Mouse (Mus musculus): ENCODE measurements around the gene Fam71a.

Gene Fam71a

DNA sequence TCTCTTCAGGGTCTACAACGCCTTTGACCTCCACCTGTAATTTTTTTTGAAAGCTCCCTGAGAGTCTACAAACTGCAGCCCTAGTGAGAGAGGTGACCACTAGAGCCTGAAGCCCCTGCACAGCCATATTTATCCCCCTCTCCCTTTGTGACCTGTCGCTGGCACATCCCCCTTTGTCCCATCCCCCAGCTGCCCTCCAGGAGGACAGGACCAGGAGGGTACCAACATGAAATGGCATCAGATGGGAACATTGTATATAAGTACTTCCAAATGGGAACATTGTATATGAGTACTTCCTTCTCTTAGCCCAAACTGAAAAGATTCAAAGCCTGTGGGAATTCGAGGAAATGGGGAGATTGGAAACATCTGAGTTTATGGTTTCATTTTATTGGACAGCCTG lies at the start of gene Fam71a:
Fam71a (minus strand) TSS at position 101 of the 400 bp plus-strand sequence.
- Histone ChIP-seq H3K27me3 (ENCODE audit: insufficient read depth, low read length) (no peaks in the 10 kb centered on the region), H3K36me3 (ENCODE audit: insufficient read depth, low read length) (no peaks in the 10 kb centered on the region), H3K4me1 (replicated peaks; ENCODE audit: low read depth, low read length) (no peaks in the 10 kb centered on the region)

GRCm38 (mm10) chr1:191211096-191211495 lies 46.5 kb upstream of the Fam71a start:
- H3K4me1 ChIP-seq (replicated peaks; ENCODE audit: low read depth, low read length) = 0 out of 2 replicates have a peak, but pooled peaks cover under 1% of the 10 kb centered on the region
- no peak for TF ChIP-seq NANOG (IDR thresholded peaks at IDR 0.05; ENCODE audit: borderline replicate concordance, low read length)
- TF ChIP-seq CTCF (conservative IDR thresholded peaks at IDR 0.05; ENCODE audit: low read length) = no peak
- no peak for TF ChIP-seq POU5F1 (IDR thresholded peaks at IDR 0.05; ENCODE audit: borderline replicate concordance, low read length)
- no peaks in the 10 kb centered on the region for H3K36me3 ChIP-seq (ENCODE audit: insufficient read depth, low read length)
- peaks cover 7% of the 10 kb centered on the region; the same call in 1 of the 2 replicates for H3K27me3 ChIP-seq (ENCODE audit: insufficient read depth, low read length)
- H3K9me3 ChIP-seq (ENCODE audit: low read length) = no peaks in the 10 kb centered on the region
- no peak overlapping the region for H3K4me3 ChIP-seq (replicated peaks; ENCODE audit: low read length)

More for the DNA sequence above, at the start of gene Fam71a:
- Histone ChIP-seq H3K9me3 (ENCODE audit: low read length) (peaks cover 39% of the 10 kb centered on the region), H3K4me3 (replicated peaks; ENCODE audit: low read length) (no peak within 1 kb of the TSS)
- TF ChIP-seq NANOG (IDR thresholded peaks at IDR 0.05; ENCODE audit: borderline replicate concordance, low read length) = no peak
- TF ChIP-seq CTCF (conservative IDR thresholded peaks at IDR 0.05; ENCODE audit: low read length) = no peak
- TF ChIP-seq POU5F1 (IDR thresholded peaks at IDR 0.05; ENCODE audit: borderline replicate concordance, low read length) = no peak

DNA sequence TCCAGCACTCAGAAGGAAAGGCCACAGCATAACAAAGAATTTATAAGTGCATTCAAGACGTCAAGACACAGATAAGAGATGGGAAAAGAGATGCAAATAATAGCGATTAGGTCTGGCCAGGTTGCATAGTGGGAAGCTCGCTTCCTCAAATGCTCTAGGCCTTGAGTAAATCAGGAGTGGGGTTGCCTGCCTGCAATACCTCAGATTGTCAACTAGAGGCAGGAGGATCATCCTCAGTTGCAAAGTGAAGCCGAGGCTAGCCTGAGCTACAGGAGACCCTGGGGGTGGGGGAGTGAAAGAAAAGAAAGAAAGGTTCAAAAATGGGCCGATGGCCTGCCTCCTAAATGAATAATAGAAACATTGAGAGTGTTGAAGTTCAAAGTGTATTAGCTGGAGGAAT lies 41.2 kb upstream of the Fam71a start:
- Histone ChIP-seq H3K36me3 (ENCODE audit: insufficient read depth, low read length) (no peaks in the 10 kb centered on the region), H3K4me1 (replicated peaks; ENCODE audit: low read depth, low read length) (no peaks in the 10 kb centered on the region), H3K4me3 (replicated peaks; ENCODE audit: low read length) (no peak overlapping the region), H3K9me3 (ENCODE audit: low read length) (peaks cover 6% of the 10 kb centered on the region; the same call in 1 of the 2 replicates), H3K27me3 (ENCODE audit: insufficient read depth, low read length) (peaks cover 11% of the 10 kb centered on the region)
- 0 out of 2 replicates have a peak, but pooled peaks have one; percentile 13 for TF ChIP-seq CTCF (conservative IDR thresholded peaks at IDR 0.05; ENCODE audit: low read length)
- no peak for TF ChIP-seq NANOG (IDR thresholded peaks at IDR 0.05; ENCODE audit: borderline replicate concordance, low read length)

GRCm38 (mm10) chr1:191204876-191205275 lies 40.3 kb upstream of the Fam71a start:
- no peak for TF ChIP-seq POU5F1 (IDR thresholded peaks at IDR 0.05; ENCODE audit: borderline replicate concordance, low read length)
- no peak for TF ChIP-seq NANOG (IDR thresholded peaks at IDR 0.05; ENCODE audit: borderline replicate concordance, low read length)
- TF ChIP-seq CTCF (conservative IDR thresholded peaks at IDR 0.05; ENCODE audit: low read length) = no peak
- no peaks in the 10 kb centered on the region for H3K36me3 ChIP-seq (ENCODE audit: insufficient read depth, low read length)
- no peaks in the 10 kb centered on the region for H3K4me1 ChIP-seq (replicated peaks; ENCODE audit: low read depth, low read length)

DNA sequence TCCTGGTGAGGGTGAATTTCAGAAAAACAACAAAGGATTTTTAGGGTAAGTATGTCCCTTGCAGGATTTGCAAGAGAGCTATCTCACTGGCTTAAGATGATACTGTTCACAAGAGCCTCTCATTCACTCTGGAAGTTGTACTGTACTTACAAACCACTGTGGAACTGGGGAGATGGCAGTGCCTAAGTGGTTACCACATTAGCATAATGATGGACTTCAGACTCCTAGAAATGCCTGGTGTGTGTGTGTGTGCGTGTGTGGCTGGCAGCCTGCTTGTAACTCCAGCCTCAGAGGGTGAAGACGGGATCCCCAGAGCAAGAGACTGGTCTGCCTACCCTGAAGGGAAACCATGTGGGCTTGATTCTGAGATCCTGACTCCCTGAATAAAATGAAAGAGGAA lies 38.9 kb upstream of the Fam71a start:
- Histone ChIP-seq H3K36me3 (ENCODE audit: insufficient read depth, low read length) (no peaks in the 10 kb centered on the region), H3K4me3 (replicated peaks; ENCODE audit: low read length) (no peak overlapping the region), H3K27me3 (ENCODE audit: insufficient read depth, low read length) (peaks cover 13% of the 10 kb centered on the region), H3K4me1 (replicated peaks; ENCODE audit: low read depth, low read length) (no peaks in the 10 kb centered on the region), H3K9me3 (ENCODE audit: low read length) (peaks cover 6% of the 10 kb centered on the region; the same call in 1 of the 2 replicates)
- no peak for TF ChIP-seq CTCF (conservative IDR thresholded peaks at IDR 0.05; ENCODE audit: low read length)
- no peak for TF ChIP-seq NANOG (IDR thresholded peaks at IDR 0.05; ENCODE audit: borderline replicate concordance, low read length)
- no peak for TF ChIP-seq POU5F1 (IDR thresholded peaks at IDR 0.05; ENCODE audit: borderline replicate concordance, low read length)

More at GRCm38 (mm10) chr1:191204876-191205275, 40.3 kb upstream of the Fam71a start:
- H3K9me3 ChIP-seq (ENCODE audit: low read length) = peaks cover 6% of the 10 kb centered on the region; the same call in 1 of the 2 replicates
- no peak overlapping the region for H3K4me3 ChIP-seq (replicated peaks; ENCODE audit: low read length)
- H3K27me3 ChIP-seq (ENCODE audit: insufficient read depth, low read length) = peaks cover 11% of the 10 kb centered on the region

DNA sequence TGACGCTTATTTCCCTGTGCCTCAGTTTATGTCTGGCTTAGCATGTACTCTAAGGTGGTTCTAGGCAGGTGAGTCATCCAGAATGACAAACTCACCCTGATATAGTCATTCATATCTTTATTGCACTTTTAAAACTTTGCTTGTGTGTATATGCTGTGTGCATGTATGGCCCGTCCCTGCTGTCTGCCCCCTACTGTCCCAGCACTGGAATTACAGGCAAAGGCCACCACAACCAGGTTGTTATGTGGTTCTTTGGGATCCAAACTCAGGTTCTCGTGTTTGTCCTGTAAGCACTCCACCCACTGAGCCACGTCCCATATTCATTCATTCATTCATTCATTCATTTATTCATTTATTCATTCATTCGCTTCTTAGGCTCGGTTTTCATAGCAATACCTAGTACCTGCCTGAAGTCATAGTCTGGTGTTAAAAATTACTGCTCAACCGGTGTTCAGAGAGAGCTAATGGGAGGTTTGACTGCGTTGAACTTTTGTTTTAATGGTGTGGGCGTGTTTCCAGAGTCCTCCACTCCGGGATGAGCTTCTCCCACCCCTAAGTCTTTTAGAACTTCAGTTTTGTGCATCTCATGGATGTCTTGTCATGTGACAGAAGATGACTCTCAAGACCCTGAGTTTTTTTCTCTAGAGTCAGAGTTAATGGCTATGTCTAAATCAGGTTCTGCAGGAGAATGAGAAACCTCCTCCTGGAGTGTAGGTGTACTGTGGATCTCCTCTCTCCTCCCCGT lies 37.8 kb upstream of the Fam71a start:
- peak; percentile 66 for TF ChIP-seq CTCF (conservative IDR thresholded peaks at IDR 0.05; ENCODE audit: low read length)
- TF ChIP-seq POU5F1 (IDR thresholded peaks at IDR 0.05; ENCODE audit: borderline replicate concordance, low read length) = no peak
- H3K4me1 ChIP-seq (replicated peaks; ENCODE audit: low read depth, low read length) = no peaks in the 10 kb centered on the region
- peaks cover 6% of the 10 kb centered on the region; the same call in 1 of the 2 replicates for H3K9me3 ChIP-seq (ENCODE audit: low read length)
- H3K27me3 ChIP-seq (ENCODE audit: insufficient read depth, low read length) = peaks cover 17% of the 10 kb centered on the region
- H3K4me3 ChIP-seq (replicated peaks; ENCODE audit: low read length) = no peak overlapping the region
- no peaks in the 10 kb centered on the region for H3K36me3 ChIP-seq (ENCODE audit: insufficient read depth, low read length)

- Histone ChIP-seq H3K36me3 (ENCODE audit: insufficient read depth, low read length) (no peaks in the 10 kb centered on the region), H3K4me1 (replicated peaks; ENCODE audit: low read depth, low read length) (no peaks in the 10 kb centered on the region), H3K9me3 (ENCODE audit: low read length) (peaks cover 6% of the 10 kb centered on the region; the same call in 1 of the 2 replicates), H3K27me3 (ENCODE audit: insufficient read depth, low read length) (peaks cover 23% of the 10 kb centered on the region), H3K4me3 (replicated peaks; ENCODE audit: low read length) (no peak overlapping the region)
- TF ChIP-seq POU5F1 (IDR thresholded peaks at IDR 0.05; ENCODE audit: borderline replicate concordance, low read length) = no peak
- no peak for TF ChIP-seq NANOG (IDR thresholded peaks at IDR 0.05; ENCODE audit: borderline replicate concordance, low read length)
- no peak for TF ChIP-seq CTCF (conservative IDR thresholded peaks at IDR 0.05; ENCODE audit: low read length)
These were observed 36.4 kb upstream of the Fam71a start for GRCm38 (mm10) chr1:191200816-191201602.

- Histone ChIP-seq H3K27me3 (ENCODE audit: insufficient read depth, low read length) (peaks cover 18% of the 10 kb centered on the region; the same call in 1 of the 2 replicates), H3K36me3 (ENCODE audit: insufficient read depth, low read length) (no peaks in the 10 kb centered on the region), H3K4me3 (replicated peaks; ENCODE audit: low read length) (no peak overlapping the region), H3K9me3 (ENCODE audit: low read length) (peaks cover 6% of the 10 kb centered on the region; the same call in 1 of the 2 replicates), H3K4me1 (replicated peaks; ENCODE audit: low read depth, low read length) (no peaks in the 10 kb centered on the region)
- TF ChIP-seq CTCF (conservative IDR thresholded peaks at IDR 0.05; ENCODE audit: low read length) = no peak
- no peak for TF ChIP-seq NANOG (IDR thresholded peaks at IDR 0.05; ENCODE audit: borderline replicate concordance, low read length)
- no peak for TF ChIP-seq POU5F1 (IDR thresholded peaks at IDR 0.05; ENCODE audit: borderline replicate concordance, low read length)
These were observed 33.3 kb upstream of the Fam71a start for GRCm38 (mm10) chr1:191197916-191198315.

Measured in E14TG2a.4 (cell line).